Mouse (Mus musculus) limb, embryonic 14.5 days (tissue): ENCODE measurements around the gene St7l. TPM values are rescaled to one million over a fixed set of nuclear protein-coding genes. Genes with fewer than 3 reads are reported as not detected.
A peak's percentile ranks its signal among the peaks of the same experiment; 100 is the strongest.
"Not testable (repeated sequence)": the region's sequence is repeated elsewhere in the genome, so short reads cannot be mapped to it uniquely, and the experiment has no call there.

Experiments
- ATAC-seq: fragments of 200-750 bp; cut with Nextera tagmentation; 2 replicates; pipeline ENCODE4 v1.8.0; 2017; ENCODE audit warnings: low read depth, moderate number of reproducible peaks, moderate TSS enrichment; ENCODE audit not compliant: low FRiP score
- DNase-seq: peaks from one replicate; pipeline ENCODE4 v3.0.0-alpha.2; 2015; ENCODE audit warnings: low spot score
- H3K27ac ChIP-seq: fragments of 300-500 bp; sonication (generic); replicated peaks from 2 replicates; pipeline ENCODE4 v1.5.1; 2014; ENCODE audit warnings: low read depth, mild to moderate bottlenecking, low read length, moderate library complexity, mixed read lengths
- H3K27me3 ChIP-seq: fragments of 300-500 bp; sonication (generic); 2 replicates; pipeline ENCODE4 v1.6.1; 2014; ENCODE audit warnings: low read length, mixed read lengths; ENCODE audit not compliant: control insufficient read depth, insufficient read depth
- H3K36me3 ChIP-seq: fragments of 300-500 bp; sonication (generic); 2 replicates; pipeline ENCODE4 v1.6.1; 2014; ENCODE audit warnings: mild to moderate bottlenecking, low read length, moderate library complexity, mixed read lengths; ENCODE audit not compliant: control insufficient read depth, insufficient read depth
- H3K4me1 ChIP-seq: fragments of 300-500 bp; sonication (generic); 2 replicates; pipeline ENCODE4 v1.6.1; 2014; ENCODE audit warnings: antibody characterized with exemption, low read length, mixed read lengths; ENCODE audit not compliant: control insufficient read depth, insufficient read depth
- H3K4me2 ChIP-seq: fragments of 300-500 bp; sonication (generic); replicated peaks from 2 replicates; pipeline ENCODE4 v1.6.1; 2014; ENCODE audit warnings: low read depth, mild to moderate bottlenecking, low read length, moderate library complexity; ENCODE audit not compliant: severe bottlenecking
- H3K4me3 ChIP-seq: fragments of 300-500 bp; sonication (generic); replicated peaks from 2 replicates; pipeline ENCODE4 v1.5.1; 2014; ENCODE audit warnings: low read length
- H3K9ac ChIP-seq: fragments of 300-500 bp; sonication (generic); 2 replicates; pipeline ENCODE4 v1.6.1; 2014; ENCODE audit warnings: mild to moderate bottlenecking, low read depth, low read length, moderate library complexity; ENCODE audit not compliant: severe bottlenecking
- H3K9me3 ChIP-seq: fragments of 300-500 bp; sonication (generic); 2 replicates; pipeline ENCODE4 v1.6.1; 2016; ENCODE audit warnings: low read length; ENCODE audit not compliant: control insufficient read depth
- POLR2A ChIP-seq: fragments of 200-500 bp; IDR thresholded peaks from 2 replicates; pipeline ENCODE4 v1.8.0; 2012; ENCODE audit warnings: inconsistent platforms, mild to moderate bottlenecking, moderate library complexity, borderline replicate concordance; ENCODE audit not compliant: insufficient read depth, insufficient read length; ENCODE audit errors: extremely low read depth
- WGBS: fragments of 180-500 bp; shearing (Covaris S2); extraction: QIAGEN DNeasy Blood & Tissue Kit; methylation state at CpG from one replicate; pipeline ENCODE4 v1.1.7; 2014; 5-methylcytosine and 5-hydroxymethylcytosine counted together
- polyA plus RNA-seq, 2 experiments: library from polyadenylated mRNA; depleted of rRNA in 1 of 2; stranded (reverse) in 1 of 2; unstranded in 1 of 2; fragments of >200 nt; fragmentation: Nextera tagmentation in 1 of 2; extraction: Ambion mirVana in 1 of 2; gene quantifications; 2 replicates each; pipeline versions ENCODE4 v1.2.1 to v1.2.3; 2012 to 2014

Gene St7l
- polyA plus RNA-seq, 2 experiments, result 18.4 to 40.4 TPM

GRCm38 (mm10) chr3:104864651-104865340 lies 991 bp downstream of the St7l start:
- TF ChIP-seq POLR2A, result peak; percentile 95; the same call in 1 of the 2 replicates
- ATAC-seq (peak; percentile 90), DNase-seq (peak; percentile 84)
- Histone ChIP-seq H3K36me3 (peaks cover 11% of the 10 kb centered on the region), H3K4me3 (peak overlapping the region; percentile 94), H3K27me3 (no peaks in the 10 kb centered on the region), H3K27ac (peak overlapping the region; percentile 91), H3K9ac (peak overlapping the region; percentile 92), H3K4me1 (peaks cover 22% of the 10 kb centered on the region), H3K4me2 (peak overlapping the region; percentile 76), H3K9me3 (no peaks in the 10 kb centered on the region)
- 1% methylated on average over 47 of the region's 48 CpGs for WGBS

- TF ChIP-seq POLR2A, result no peak
- no peak; the same call in 1 of the 2 replicates for ATAC-seq
- H3K4me3 ChIP-seq, result peak overlapping the region; percentile 94
Observed at GRCm38 (mm10) chr3:104865341-104865788, 1.6 kb downstream of the St7l start.

GRCm38 (mm10) chr3:104866674-104867073 lies 2.9 kb downstream of the St7l start:
- not testable (repeated sequence) for DNase-seq, H3K27me3 ChIP-seq, ATAC-seq, H3K4me2 ChIP-seq, H3K4me3 ChIP-seq, H3K27ac ChIP-seq, H3K9me3 ChIP-seq, H3K9ac ChIP-seq
- peaks cover 26% of the 10 kb centered on the region for H3K36me3 ChIP-seq
- H3K4me1 ChIP-seq, result peaks cover 22% of the 10 kb centered on the region

More at GRCm38 (mm10) chr3:104865341-104865788, 1.6 kb downstream of the St7l start:
- 4% methylated on average over 12 of the region's 12 CpGs for WGBS
- H3K27me3 ChIP-seq, result no peaks in the 10 kb centered on the region
- peak overlapping the region; percentile 91 for H3K27ac ChIP-seq
- peaks cover 22% of the 10 kb centered on the region for H3K4me1 ChIP-seq
- H3K36me3 ChIP-seq, result peaks cover 13% of the 10 kb centered on the region
- H3K9ac ChIP-seq, result peak overlapping the region; percentile 92
- DNase-seq, result peak; percentile 5
- peak overlapping the region; percentile 76 for H3K4me2 ChIP-seq
- H3K9me3 ChIP-seq, result no peaks in the 10 kb centered on the region

- Histone ChIP-seq H3K9me3 (no peaks in the 10 kb centered on the region), H3K36me3 (peaks cover 50% of the 10 kb centered on the region), H3K4me3 (no peak overlapping the region), H3K4me2 (no peak overlapping the region), H3K27ac (no peak overlapping the region), H3K9ac (no peak overlapping the region), H3K4me1 (peaks cover 7% of the 10 kb centered on the region), H3K27me3 (no peaks in the 10 kb centered on the region)
- TF ChIP-seq POLR2A, result no peak
- no peak for ATAC-seq
- no peak for DNase-seq
Observed at GRCm38 (mm10) chr3:104869611-104870010, 5.8 kb downstream of the St7l start.

- no peak for TF ChIP-seq POLR2A
- Histone ChIP-seq H3K27me3 (no peaks in the 10 kb centered on the region), H3K4me2 (no peak overlapping the region), H3K9me3 (no peaks in the 10 kb centered on the region), H3K27ac (no peak overlapping the region), H3K4me3 (no peak overlapping the region), H3K9ac (no peak overlapping the region), H3K4me1 (no peaks in the 10 kb centered on the region), H3K36me3 (peaks cover 62% of the 10 kb centered on the region)
- WGBS, result 91% methylated on average over 3 of the region's 3 CpGs
- DNase-seq (no peak), ATAC-seq (no peak)
Observed at GRCm38 (mm10) chr3:104888585-104888984, 24.8 kb downstream of the St7l start.
